Mouse (Mus musculus): Measurements from ENCODE around the gene Hand2. TPM values are rescaled to one million over a fixed set of nuclear protein-coding genes. Genes with fewer than 3 reads are reported as not detected.

The Hand2 gene
- polyA plus RNA-seq, 1 experiment = 0.07 TPM

- no peak for DNase-seq (ENCODE audit: low read depth)
- TF ChIP-seq POLR2A (IDR thresholded peaks at IDR 0.05; ENCODE audit: borderline replicate concordance, extremely low read depth, insufficient read depth, insufficient read length, poor library complexity, severe bottlenecking) (no peak), CTCF (IDR thresholded peaks at IDR 0.05; ENCODE audit: borderline replicate concordance, extremely low read depth, insufficient read depth, insufficient read length) (no peak)
Measured at GRCm38 (mm10) chr8:57317107-57317506, 3.7 kb upstream of the Hand2 start.

- TF ChIP-seq CTCF (IDR thresholded peaks at IDR 0.05; ENCODE audit: borderline replicate concordance, extremely low read depth, insufficient read depth, insufficient read length) (no peak), POLR2A (IDR thresholded peaks at IDR 0.05; ENCODE audit: borderline replicate concordance, extremely low read depth, insufficient read depth, insufficient read length, poor library complexity, severe bottlenecking) (no peak)
- DNase-seq (ENCODE audit: low read depth) = no peak
Measured at GRCm38 (mm10) chr8:57317890-57318480, 2.8 kb upstream of the Hand2 start.

GRCm38 (mm10) chr8:57319092-57319980 lies 1.4 kb upstream of the Hand2 start:
- DNase-seq (ENCODE audit: low read depth) = no peak
- TF ChIP-seq CTCF (IDR thresholded peaks at IDR 0.05; ENCODE audit: borderline replicate concordance, extremely low read depth, insufficient read depth, insufficient read length) = no peak
- no peak for TF ChIP-seq POLR2A (IDR thresholded peaks at IDR 0.05; ENCODE audit: borderline replicate concordance, extremely low read depth, insufficient read depth, insufficient read length, poor library complexity, severe bottlenecking)

DNA sequence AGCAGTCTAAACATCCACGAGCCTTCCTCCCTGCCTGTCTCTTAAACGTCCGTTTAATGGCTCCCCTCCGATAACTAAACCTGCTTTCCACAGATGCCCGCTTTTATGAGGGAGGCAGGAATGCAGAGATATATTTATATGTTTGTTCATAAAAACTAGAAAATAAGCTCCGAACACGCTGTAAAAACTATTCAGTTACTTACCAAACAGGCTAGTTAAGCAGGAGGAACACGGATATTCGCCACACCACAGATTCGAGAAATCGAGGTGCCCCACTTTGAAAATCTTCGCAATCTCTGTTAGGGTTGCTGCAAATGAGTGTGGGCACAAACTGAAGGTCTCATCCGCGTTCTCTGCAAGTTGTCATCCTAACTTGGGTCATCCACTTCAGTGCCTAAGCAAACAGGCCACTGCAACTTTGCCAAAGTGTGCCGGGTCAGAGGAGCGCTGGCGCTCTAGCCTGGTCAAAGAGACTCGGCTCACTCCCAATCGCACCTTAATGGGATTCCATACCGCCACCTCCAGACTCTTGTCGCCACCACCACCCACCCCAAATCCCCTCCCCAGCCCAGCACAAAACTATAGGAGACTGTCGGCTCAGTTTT lies 700 bp upstream of the Hand2 start:
- DNase-seq (ENCODE audit: low read depth) = peak; percentile 46
- TF ChIP-seq CTCF (IDR thresholded peaks at IDR 0.05; ENCODE audit: borderline replicate concordance, extremely low read depth, insufficient read depth, insufficient read length) (no peak), POLR2A (IDR thresholded peaks at IDR 0.05; ENCODE audit: borderline replicate concordance, extremely low read depth, insufficient read depth, insufficient read length, poor library complexity, severe bottlenecking) (no peak)

DNA sequence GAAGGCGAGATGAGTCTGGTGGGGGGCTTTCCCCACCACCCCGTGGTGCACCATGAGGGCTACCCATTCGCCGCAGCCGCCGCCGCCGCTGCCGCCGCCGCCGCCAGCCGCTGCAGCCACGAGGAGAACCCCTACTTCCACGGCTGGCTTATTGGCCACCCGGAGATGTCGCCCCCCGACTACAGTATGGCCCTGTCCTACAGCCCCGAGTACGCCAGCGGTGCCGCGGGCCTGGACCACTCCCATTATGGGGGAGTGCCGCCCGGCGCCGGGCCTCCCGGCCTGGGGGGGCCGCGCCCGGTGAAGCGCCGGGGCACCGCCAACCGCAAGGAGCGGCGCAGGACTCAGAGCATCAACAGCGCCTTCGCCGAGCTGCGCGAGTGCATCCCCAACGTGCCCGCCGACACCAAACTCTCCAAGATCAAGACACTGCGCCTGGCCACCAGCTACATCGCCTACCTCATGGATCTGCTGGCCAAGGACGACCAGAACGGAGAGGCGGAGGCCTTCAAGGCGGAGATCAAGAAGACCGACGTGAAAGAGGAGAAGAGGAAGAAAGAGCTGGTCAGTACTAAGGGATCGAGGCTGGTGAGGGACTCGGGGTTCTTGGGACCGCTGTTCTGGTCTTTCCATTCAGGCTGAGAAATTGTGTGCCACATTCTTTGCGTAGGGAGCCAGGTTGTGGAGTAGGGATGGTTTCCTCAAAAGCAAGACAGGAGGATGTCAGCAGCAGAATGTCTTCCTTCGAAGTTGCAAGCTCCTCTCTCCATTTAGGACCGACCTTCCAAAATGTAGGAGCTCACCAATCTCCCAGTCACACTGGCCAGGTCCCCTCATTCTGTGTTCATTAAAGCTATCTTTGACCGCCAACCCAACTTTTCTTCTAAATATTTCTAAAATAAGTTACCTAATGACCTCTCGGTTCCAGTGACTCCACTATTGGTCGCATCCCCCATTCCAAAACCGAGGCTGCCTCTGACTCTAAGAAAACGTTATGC lies 1.4 kb downstream of the Hand2 start:
- DNase-seq (ENCODE audit: low read depth) = peak; percentile 52
- no peak for TF ChIP-seq CTCF (IDR thresholded peaks at IDR 0.05; ENCODE audit: borderline replicate concordance, extremely low read depth, insufficient read depth, insufficient read length)
- TF ChIP-seq POLR2A (IDR thresholded peaks at IDR 0.05; ENCODE audit: borderline replicate concordance, extremely low read depth, insufficient read depth, insufficient read length, poor library complexity, severe bottlenecking) = no peak

- no peak for TF ChIP-seq CTCF (IDR thresholded peaks at IDR 0.05; ENCODE audit: borderline replicate concordance, extremely low read depth, insufficient read depth, insufficient read length)
- TF ChIP-seq POLR2A (IDR thresholded peaks at IDR 0.05; ENCODE audit: borderline replicate concordance, extremely low read depth, insufficient read depth, insufficient read length, poor library complexity, severe bottlenecking) = no peak
- DNase-seq (ENCODE audit: low read depth) = peak; percentile 44
Measured at GRCm38 (mm10) chr8:57322961-57323941, 2.5 kb downstream of the Hand2 start.

GRCm38 (mm10) chr8:57324091-57324490 lies 3.3 kb downstream of the Hand2 start:
- no peak for TF ChIP-seq CTCF (IDR thresholded peaks at IDR 0.05; ENCODE audit: borderline replicate concordance, extremely low read depth, insufficient read depth, insufficient read length)
- TF ChIP-seq POLR2A (IDR thresholded peaks at IDR 0.05; ENCODE audit: borderline replicate concordance, extremely low read depth, insufficient read depth, insufficient read length, poor library complexity, severe bottlenecking) = no peak

DNA sequence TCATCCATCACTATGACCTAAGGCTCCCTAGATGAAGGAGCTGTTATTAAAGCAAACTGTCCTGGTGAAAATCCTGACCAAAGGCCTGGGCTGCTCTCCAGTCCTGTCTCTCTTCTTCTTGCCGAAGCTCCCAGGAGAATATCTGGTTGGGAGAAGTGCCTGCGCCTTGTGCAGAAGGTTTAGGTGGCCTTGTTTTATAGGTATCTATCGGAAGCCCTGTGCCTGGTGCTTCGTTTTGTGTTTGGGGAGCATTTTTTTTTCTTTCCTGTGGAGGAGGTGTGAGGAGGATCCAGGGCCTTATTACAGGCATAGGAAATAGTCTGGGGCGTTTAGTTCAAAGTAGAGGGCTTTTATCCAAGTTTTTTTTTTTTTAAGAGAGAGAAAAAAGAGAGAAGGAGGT lies 3.9 kb downstream of the Hand2 start:
- peak; percentile 37 for DNase-seq (ENCODE audit: low read depth)
- TF ChIP-seq CTCF (IDR thresholded peaks at IDR 0.05; ENCODE audit: borderline replicate concordance, extremely low read depth, insufficient read depth, insufficient read length) (no peak), POLR2A (IDR thresholded peaks at IDR 0.05; ENCODE audit: borderline replicate concordance, extremely low read depth, insufficient read depth, insufficient read length, poor library complexity, severe bottlenecking) (no peak)

More at GRCm38 (mm10) chr8:57324091-57324490, 3.3 kb downstream of the Hand2 start:
- DNase-seq (ENCODE audit: low read depth) = peak; percentile 27

- DNase-seq (ENCODE audit: low read depth) = no peak
- TF ChIP-seq CTCF (IDR thresholded peaks at IDR 0.05; ENCODE audit: borderline replicate concordance, extremely low read depth, insufficient read depth, insufficient read length) (no peak), POLR2A (IDR thresholded peaks at IDR 0.05; ENCODE audit: borderline replicate concordance, extremely low read depth, insufficient read depth, insufficient read length, poor library complexity, severe bottlenecking) (no peak)
Measured at GRCm38 (mm10) chr8:57325111-57325891, 4.5 kb downstream of the Hand2 start.
